Mouse (Mus musculus) midbrain, postnatal 0 days (tissue): Measurements from ENCODE around the gene Mtmr10. TPM values are rescaled to one million over a fixed set of nuclear protein-coding genes. Genes with fewer than 3 reads are reported as not detected.

Experiments used
- ATAC-seq: fragments of 200-750 bp; cut with Nextera tagmentation; 2 replicates; pipeline ENCODE4 v1.8.0; 2017; ENCODE audit warnings: moderate number of reproducible peaks, mild to moderate bottlenecking, moderate TSS enrichment, moderate library complexity; ENCODE audit not compliant: low FRiP score
- DNase-seq: peaks from one replicate; pipeline ENCODE4 v3.0.0-alpha.2; 2015; ENCODE audit warnings: low spot score
- H3K27ac ChIP-seq: fragments of 300-500 bp; sonication (generic); 2 replicates; pipeline ENCODE4 v1.5.1; 2014; ENCODE audit warnings: low read depth, mild to moderate bottlenecking, low read length, mixed read lengths
- H3K27me3 ChIP-seq: fragments of 300-500 bp; sonication (generic); 2 replicates; pipeline ENCODE4 v1.6.1; 2014; ENCODE audit warnings: low read length, control low read depth, mixed read lengths; ENCODE audit not compliant: insufficient read depth
- H3K36me3 ChIP-seq: fragments of 300-500 bp; sonication (generic); 2 replicates; pipeline ENCODE4 v1.6.1; 2014; ENCODE audit warnings: low read length, control low read depth, mixed read lengths; ENCODE audit not compliant: insufficient read depth
- H3K4me1 ChIP-seq: fragments of 300-500 bp; sonication (generic); 2 replicates; pipeline ENCODE4 v1.6.1; 2014; ENCODE audit warnings: mild to moderate bottlenecking, control low read depth, antibody characterized with exemption, low read length, mixed read lengths; ENCODE audit not compliant: insufficient read depth
- H3K4me2 ChIP-seq: fragments of 300-500 bp; sonication (generic); 2 replicates; pipeline ENCODE4 v1.6.1; 2014; ENCODE audit warnings: low read depth, mild to moderate bottlenecking, low read length, mixed read lengths; ENCODE audit not compliant: poor library complexity, severe bottlenecking
- H3K4me3 ChIP-seq: fragments of 300-500 bp; sonication (generic); 2 replicates; pipeline ENCODE4 v1.5.1; 2014; ENCODE audit warnings: low read depth, mild to moderate bottlenecking, low read length, moderate library complexity
- H3K9ac ChIP-seq: fragments of 300-500 bp; sonication (generic); replicated peaks from 2 replicates; pipeline ENCODE4 v1.6.1; 2014; ENCODE audit warnings: mild to moderate bottlenecking, low read length, moderate library complexity, mixed read lengths; ENCODE audit not compliant: poor library complexity, severe bottlenecking
- H3K9me3 ChIP-seq: fragments of 300-500 bp; sonication (generic); 2 replicates; pipeline ENCODE4 v1.6.1; 2016; ENCODE audit warnings: low read length, control low read depth
- CTCF ChIP-seq: IDR thresholded peaks from 2 replicates; pipeline ENCODE4 v1.5.1; 2016; ENCODE audit warnings: antibody characterized with exemption, mild to moderate bottlenecking
- WGBS: fragments of 180-500 bp; shearing (Covaris S2); extraction: QIAGEN DNeasy Blood & Tissue Kit; methylation state at CpG from one replicate; pipeline ENCODE4 v1.1.7; 2014; 5-methylcytosine and 5-hydroxymethylcytosine counted together
- polyA plus RNA-seq: library from polyadenylated mRNA; unstranded; fragments of >200 nt; fragmentation: Nextera tagmentation; extraction: Ambion mirVana; gene quantifications from 2 replicates; pipeline ENCODE4 v1.2.1, GENCODE M21; 2015
- total RNA-seq: library from RNA; depleted of rRNA; stranded (reverse); fragments of >200 nt; gene quantifications from 2 replicates; pipeline ENCODE4 v1.2.3, GENCODE M21; 2014

The Mtmr10 gene
- total and polyA plus RNA-seq, 2 experiments from 2014 or later: 7.1 to 10.2 TPM

- peak; percentile 24 for DNase-seq
- Histone ChIP-seq H3K27ac (no peak overlapping the region), H3K4me1 (no peaks in the 10 kb centered on the region), H3K36me3 (no peaks in the 10 kb centered on the region), H3K4me3 (no peak overlapping the region), H3K9me3 (no peaks in the 10 kb centered on the region), H3K4me2 (no peak overlapping the region), H3K27me3 (no peaks in the 10 kb centered on the region), H3K9ac (no peak overlapping the region)
- no peak for TF ChIP-seq CTCF
- WGBS: 85% methylated on average over 6 of the region's 6 CpGs
- ATAC-seq: no peak
Measured at GRCm38 (mm10) chr7:64244371-64244770, 43.1 kb upstream of the Mtmr10 start.

- H3K27me3 ChIP-seq: no peaks in the 10 kb centered on the region
- H3K9me3 ChIP-seq: no peaks in the 10 kb centered on the region
- TF ChIP-seq CTCF: no peak
- DNase-seq (no peak), ATAC-seq (no peak)
- 33% methylated on average over 4 of the region's 4 CpGs for WGBS
- H3K27ac ChIP-seq: no peak overlapping the region
- no peak overlapping the region for H3K9ac ChIP-seq
- H3K4me2 ChIP-seq: no peak overlapping the region
- no peaks in the 10 kb centered on the region for H3K4me1 ChIP-seq
- H3K4me3 ChIP-seq: no peak overlapping the region
- H3K36me3 ChIP-seq: no peaks in the 10 kb centered on the region
Measured at GRCm38 (mm10) chr7:64246713-64247112, 40.7 kb upstream of the Mtmr10 start.

- H3K4me3 ChIP-seq: no peak overlapping the region
- DNase-seq (no peak), ATAC-seq (no peak)
- no peak overlapping the region for H3K4me2 ChIP-seq
- no peaks in the 10 kb centered on the region for H3K36me3 ChIP-seq
- no peak overlapping the region for H3K27ac ChIP-seq
- 81% methylated on average over 1 of the region's 1 CpGs for WGBS
- no peaks in the 10 kb centered on the region for H3K4me1 ChIP-seq
- no peak overlapping the region for H3K9ac ChIP-seq
- TF ChIP-seq CTCF: no peak
- H3K9me3 ChIP-seq: no peaks in the 10 kb centered on the region
- no peaks in the 10 kb centered on the region for H3K27me3 ChIP-seq
Measured at GRCm38 (mm10) chr7:64248352-64248751, 39.1 kb upstream of the Mtmr10 start.

GRCm38 (mm10) chr7:64249715-64250114 lies 37.7 kb upstream of the Mtmr10 start:
- 85% methylated on average over 4 of the region's 4 CpGs for WGBS
- no peak for TF ChIP-seq CTCF
- H3K36me3 ChIP-seq: no peaks in the 10 kb centered on the region
- H3K9me3 ChIP-seq: no peaks in the 10 kb centered on the region
- H3K9ac ChIP-seq: no peak overlapping the region
- H3K27ac ChIP-seq: no peak overlapping the region
- ATAC-seq (no peak), DNase-seq (no peak)
- no peaks in the 10 kb centered on the region for H3K4me1 ChIP-seq
- no peak overlapping the region for H3K4me3 ChIP-seq
- H3K27me3 ChIP-seq: no peaks in the 10 kb centered on the region
- no peak overlapping the region for H3K4me2 ChIP-seq

- Histone ChIP-seq H3K4me3 (no peak overlapping the region), H3K4me2 (no peak overlapping the region), H3K9ac (no peak overlapping the region), H3K36me3 (no peaks in the 10 kb centered on the region), H3K9me3 (no peaks in the 10 kb centered on the region), H3K4me1 (no peaks in the 10 kb centered on the region), H3K27me3 (no peaks in the 10 kb centered on the region), H3K27ac (no peak overlapping the region)
- DNase-seq: no peak
- no peak for TF ChIP-seq CTCF
- WGBS: 90% methylated on average over 7 of the region's 7 CpGs
- no peak for ATAC-seq
Measured at GRCm38 (mm10) chr7:64250417-64250816, 37.0 kb upstream of the Mtmr10 start.

- ATAC-seq (no peak), DNase-seq (no peak)
- TF ChIP-seq CTCF: no peak
- Histone ChIP-seq H3K9ac (no peak overlapping the region), H3K4me2 (no peak overlapping the region), H3K9me3 (no peaks in the 10 kb centered on the region), H3K36me3 (no peaks in the 10 kb centered on the region), H3K4me3 (no peak overlapping the region), H3K4me1 (no peaks in the 10 kb centered on the region), H3K27ac (no peak overlapping the region), H3K27me3 (no peaks in the 10 kb centered on the region)
- WGBS: 92% methylated on average over 3 of the region's 3 CpGs
Measured at GRCm38 (mm10) chr7:64253736-64254135, 33.7 kb upstream of the Mtmr10 start.
